Mouse (Mus musculus) heart, adult 9 months (tissue): ENCODE measurements around the gene Bche.

Experiments
- DNase-seq, 2 experiments: peaks; one replicate each; pipeline ENCODE4 v3.0.0; 2022; ENCODE audit warnings: low spot score in 2 of 2

Bche gene

DNA sequence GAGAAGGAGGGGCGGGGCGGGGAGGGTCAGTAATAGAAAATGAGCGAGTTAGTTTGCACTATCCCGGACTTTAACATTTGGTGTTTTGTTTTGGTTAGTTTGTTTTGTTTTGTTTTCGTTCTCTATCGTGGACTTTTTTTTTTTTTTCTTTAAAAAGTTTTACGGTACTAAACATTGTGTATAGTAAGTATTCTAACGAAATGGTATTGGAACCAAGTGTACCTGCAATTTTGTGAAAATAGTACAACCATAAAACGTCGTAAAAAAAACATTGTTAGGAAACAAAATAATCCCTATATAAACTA lies at the start of gene Bche:
Bche (minus strand) TSS at position 6 of the 305 bp plus-strand sequence.
- no peak for DNase-seq

DNA sequence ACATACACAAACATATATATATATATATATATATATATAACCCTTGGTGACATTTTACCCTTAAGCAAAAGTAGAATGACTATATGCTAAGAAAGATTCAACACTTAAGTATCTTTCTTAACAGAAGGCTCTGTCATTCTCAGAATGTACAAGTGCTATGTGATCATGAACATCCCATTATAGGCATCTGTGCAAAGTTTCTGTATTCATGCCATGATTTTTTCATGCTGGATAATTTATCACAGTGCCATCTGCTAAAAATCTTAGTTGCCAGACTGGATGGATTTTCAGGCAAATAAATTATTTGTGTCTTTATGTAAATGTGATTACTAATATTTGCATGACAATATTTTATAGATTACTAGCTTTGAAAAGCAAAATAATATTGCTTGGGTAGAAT lies 33.8 kb upstream of the Bche start:
- DNase-seq = no peak

DNA sequence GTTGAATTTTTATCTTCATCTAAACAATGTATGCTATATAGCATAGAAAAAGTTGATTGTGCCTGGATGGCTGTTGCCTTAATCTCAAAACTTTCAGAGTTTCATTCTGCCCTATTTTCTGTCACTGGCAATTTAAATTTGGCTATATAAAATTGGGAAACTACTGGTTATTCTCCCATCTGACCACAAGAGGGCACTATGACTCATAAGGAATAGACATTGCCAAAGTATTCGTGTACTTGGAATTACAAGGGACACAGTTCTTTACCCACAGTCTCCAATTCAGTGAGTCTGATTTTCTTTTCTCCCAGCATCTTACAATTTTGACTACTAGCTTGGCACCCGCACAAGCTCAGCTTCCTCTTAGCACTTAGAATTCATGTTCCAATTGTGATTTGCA lies 23.5 kb upstream of the Bche start:
- DNase-seq = no peak

DNA sequence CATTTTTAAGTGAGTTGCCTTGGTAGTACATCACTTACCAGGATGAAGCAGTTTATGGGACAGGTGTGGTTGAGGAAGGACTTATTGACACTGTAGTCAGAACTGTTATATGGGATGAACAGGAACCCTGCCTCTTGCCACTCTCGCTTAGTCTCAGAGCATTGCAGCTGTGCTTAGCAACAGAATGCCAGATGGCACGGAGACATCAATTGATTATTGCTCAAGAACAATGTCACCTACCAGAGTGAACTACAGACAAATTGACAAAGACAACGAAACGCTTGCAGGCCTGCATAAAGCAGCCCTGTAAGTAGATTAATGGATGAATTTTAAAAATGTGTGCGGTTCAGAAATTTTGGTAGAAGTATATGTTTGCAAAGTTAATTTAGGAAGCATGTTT lies 21.3 kb upstream of the Bche start:
- DNase-seq = no peak

DNA sequence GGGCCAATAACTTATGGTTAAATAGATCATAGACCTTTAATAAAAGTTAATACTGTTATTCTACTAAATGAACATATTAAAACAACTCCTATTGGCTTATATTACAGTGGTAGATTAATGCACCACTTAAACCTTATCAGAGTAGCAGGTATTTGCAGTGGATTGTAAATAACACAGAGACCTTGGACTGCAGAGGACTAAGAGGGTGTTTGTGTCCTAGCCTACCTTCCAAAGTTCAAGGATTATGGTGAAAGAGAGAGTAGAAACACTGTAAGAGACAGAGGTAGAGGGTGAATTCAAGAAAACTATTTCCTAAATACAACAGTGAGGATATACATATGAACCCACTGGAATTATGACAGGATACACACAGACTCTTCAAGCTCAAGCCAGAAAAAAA lies 17.5 kb upstream of the Bche start:
- DNase-seq = no peak

DNA sequence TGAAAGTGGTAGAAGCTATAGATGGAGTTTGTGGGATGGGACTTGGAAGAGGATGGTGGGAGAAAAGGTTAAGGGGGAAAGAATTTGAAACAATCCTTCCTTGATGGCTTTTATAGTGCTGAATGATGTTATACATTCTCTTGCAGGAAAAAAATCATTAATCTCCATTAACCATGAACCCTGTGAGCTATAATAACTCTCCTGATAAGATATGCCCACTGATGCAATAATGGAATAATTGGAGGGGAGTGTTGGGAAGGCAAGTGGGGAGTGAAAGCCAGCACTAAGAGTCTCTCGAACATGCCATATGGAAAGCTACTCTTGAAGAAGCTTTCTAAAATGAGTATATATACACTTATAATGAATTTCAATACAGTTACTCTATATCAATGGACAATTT lies 16.7 kb upstream of the Bche start:
- DNase-seq = no peak

DNA sequence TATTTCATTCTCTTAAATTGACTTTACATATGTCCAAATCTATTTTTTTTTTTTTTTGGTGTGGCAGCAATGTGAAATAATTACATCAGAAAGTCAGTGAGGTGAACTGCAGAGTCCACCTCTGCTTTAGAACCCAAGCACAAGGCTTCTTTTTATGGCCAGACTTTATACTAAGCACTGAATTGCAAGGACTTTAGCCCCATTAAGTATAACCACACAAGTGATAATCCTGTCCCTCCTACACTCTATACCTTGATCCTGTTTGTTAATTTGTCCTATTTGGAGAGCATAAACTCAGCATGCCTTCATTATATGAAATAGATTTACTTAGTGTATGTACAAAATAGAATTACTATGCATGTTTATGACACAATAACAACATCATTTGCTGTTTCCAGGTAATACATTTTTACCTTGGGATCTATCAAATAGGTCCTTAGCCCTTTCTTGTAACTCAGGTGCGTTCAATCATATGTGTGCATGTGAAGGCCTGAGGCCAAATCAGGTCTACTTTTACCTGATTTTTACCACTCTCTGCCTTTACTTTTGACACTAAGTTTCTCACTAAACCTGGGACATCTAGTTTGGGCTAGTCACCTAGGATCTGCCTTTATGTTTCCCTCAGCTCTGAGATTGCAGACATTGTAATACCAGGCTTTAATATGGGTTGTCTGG lies 9.5 kb upstream of the Bche start:
- DNase-seq = no peak

DNA sequence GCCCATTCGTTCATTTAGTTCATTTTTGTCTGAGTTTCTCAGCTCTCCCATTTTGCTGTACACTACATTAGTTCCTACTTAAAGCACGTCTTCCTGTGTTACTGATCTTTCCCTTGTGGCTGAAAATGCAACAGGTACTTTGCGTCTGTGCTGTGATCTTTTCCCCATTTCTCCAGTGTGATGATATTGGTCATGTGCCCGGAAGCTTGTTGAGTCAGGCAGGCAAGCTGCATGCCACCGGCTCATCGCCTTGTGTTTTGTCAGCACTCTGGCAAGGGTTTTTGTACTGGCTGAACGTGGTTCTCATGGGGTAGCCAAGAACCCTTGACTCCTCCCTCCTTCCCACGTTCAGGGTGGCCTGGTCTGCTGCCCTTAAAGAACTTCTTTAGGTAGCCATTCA lies 1.7 kb upstream of the Bche start:
- peak; percentile 5 to 12 for DNase-seq

DNA sequence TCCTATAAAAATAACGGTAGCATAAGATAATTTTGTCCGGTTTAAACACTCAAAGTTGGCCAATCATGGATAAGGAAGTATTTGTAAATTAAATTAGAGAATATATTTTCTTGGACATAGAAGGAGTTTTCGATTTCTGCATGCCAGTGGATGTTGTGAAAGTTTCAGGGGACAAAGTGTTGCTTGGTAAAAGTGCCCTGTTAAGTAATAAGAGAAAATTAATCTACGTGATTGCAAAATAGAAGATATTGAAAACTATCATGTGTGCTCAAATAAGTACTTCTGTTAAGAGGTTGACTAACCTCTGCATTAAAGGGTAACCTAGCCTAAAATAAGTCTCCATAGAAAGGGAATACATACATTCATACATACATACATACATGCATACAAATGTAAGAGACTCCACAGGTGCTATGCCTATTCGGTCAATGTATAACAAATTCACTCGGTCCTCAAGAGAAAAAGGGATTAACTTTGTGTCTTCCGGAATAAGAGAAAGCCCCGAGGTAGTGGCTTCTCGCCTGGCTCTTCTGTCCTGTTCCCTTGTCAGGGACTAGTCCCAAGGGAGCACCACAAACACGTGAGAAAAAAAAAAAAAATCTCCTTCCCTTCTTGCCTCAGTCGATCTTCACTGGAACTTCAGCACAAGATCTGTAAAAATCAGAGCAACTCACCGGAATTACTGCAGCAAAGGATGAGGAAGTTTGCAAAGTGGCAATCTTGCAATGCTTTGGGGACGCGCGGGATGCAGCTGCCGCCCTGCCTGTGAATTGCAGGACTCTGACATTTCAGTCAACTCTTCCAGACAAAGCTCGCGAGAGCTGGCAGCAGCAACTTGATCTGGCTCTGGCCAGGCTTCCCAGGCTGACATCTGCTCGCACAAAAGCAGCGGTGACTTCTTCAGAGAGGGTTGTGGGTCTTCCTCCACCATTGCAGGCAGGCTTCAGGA lies 480 bp downstream of the Bche start:
- peak; percentile 41 to 61 for DNase-seq

DNA sequence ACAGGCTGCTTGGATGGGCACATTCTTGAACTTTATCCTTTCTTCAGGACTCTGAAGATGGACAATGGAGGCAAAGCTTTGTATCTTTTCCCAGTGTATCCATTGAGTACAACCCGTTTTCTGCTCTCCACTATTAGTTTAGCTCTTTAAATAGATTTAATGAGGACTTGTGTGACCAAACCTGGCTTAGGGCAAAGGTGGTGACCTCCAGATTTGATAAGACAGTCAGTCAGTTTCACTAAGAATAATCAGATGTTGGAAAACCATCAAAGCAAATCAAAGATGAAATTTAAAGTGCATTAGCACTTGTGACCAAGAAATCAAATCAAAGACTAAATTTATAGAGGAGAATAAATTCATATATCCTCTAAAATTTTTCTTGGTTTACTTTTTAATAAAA lies 1.7 kb downstream of the Bche start:
- no peak for DNase-seq

DNA sequence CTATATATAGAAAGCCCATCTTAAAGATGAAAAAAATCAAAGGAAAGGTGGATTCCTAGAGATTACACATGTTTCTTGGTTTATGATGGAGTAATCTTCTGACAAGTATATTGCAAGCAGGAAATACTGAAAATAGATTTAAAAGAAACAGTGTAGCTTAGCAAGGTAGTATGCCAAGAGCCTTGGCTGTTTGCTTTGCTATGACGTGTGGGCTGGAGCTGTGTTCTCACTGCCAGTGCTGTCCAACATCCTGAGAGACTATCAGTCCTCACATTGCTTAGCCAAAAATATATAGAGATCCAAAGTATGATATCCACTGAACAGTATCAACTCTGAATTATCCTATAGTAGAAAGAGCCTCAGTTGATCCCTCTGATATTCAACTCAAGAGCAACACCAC lies 9.3 kb downstream of the Bche start:
- no peak for DNase-seq

DNA sequence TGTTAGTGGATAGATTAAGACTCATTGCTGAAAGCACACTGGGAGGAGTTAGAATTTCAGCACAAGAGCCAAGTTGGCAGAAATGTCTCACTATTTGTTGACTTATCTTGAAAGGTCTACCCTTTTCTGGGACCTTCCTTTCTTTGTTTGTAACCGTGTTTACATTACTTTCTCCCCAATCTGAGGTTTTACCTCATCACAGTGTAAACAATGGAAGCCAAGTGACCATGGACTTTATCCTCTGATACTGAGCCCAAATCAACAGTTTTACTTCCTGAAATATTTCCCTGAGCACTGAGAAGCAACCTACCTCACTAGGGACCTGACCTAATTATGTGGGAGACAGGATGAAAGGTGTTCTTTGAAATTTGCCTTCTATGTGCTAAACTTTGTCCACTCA lies 34.9 kb downstream of the Bche start:
- DNase-seq = no peak

DNA sequence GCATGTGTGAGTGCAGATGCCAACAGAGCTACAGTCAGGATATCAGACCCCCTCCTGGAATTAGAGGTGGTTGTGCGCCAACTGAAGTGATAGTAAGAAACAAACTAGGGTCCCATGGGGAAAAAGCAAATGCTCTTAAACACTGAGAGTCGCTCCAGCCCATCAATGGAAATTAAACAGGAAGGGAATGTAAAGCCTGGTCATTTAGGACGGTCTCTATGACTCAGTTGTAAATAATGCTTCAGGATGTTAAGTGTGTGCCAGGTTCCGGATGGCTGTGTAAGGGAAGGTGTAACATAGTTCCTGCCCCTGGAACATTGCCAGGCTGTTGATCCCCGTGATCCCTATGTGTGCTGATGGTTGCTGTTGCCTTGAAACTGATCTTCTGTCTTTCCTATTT lies 40.0 kb downstream of the Bche start:
- DNase-seq = no peak

DNA sequence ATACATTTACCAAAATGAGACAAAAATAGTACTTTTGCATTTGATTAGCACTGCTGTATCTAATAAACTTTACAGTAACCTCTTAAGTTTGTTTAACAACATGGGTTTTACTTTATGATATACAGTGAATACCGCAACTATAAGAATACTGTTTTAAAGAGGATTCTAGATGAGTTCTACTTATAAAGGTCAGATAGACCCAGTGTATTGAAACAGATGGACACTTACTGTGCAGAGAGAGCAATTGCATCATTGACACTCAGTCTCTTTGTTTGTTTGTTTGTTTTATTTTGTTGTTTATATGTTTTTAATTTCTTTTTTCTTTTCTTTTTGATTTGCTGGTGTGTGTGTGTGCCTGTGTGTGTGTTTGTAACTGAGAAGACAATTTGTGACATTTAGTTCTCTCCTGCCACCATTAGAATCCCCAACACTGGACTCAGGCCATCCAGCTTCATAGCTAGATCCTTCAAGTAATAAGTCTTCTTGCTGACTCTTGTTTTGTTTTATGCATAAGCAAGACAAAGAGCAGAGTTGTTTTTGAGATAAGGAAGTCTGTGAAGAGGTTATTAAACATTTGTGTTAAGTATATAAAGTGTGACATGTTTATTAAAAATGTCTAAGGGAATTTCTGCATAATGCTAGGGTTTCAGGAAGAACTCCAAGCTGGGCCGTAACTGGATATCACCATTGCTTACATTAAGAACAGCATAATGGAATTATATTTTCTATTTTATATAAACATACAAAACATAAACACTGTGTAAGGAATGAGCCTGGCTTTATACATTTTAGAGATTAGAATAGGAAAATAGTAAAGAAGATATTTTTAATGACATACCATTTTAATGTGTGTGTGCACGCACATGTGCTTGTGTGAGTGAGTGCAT lies 40.7 kb downstream of the Bche start:
- no peak for DNase-seq

DNA sequence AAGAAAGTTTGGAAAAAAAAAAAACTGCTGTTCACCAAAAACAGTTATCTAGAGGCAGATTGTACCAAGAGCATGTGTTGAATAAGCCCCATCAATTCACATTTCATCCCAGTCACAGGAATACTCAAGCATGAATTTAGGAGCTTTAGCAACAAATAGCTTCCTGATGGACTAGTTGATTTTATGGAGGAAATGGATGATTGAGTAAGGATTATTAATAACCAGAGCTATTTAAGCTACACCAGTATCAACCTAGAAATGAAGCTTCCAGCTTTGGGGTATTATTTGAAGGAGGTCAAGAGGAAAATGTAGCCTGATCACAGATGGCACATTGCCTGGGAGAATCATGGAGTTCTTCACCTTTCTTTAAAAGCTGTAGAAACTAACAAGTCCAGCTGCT lies 57.9 kb downstream of the Bche start:
- DNase-seq = no peak

DNA sequence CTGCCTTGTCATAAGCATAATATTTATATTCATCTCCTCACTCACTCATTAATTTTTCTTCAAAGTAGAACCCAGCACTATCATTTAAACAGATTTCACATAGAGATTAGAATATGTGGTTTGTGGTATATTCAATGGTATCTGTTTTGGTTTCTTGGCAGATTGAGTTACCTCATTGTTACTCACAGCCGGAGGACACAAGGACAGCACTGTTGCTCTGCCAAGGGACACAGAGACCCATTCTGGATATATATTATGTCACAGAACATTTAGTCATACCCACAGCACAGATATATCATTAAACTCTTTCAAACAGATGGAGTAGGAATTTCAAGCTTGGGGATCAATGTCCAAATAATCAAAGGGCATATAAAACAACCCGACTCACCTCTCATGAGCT lies 61.2 kb downstream of the Bche start:
- DNase-seq = no peak

DNA sequence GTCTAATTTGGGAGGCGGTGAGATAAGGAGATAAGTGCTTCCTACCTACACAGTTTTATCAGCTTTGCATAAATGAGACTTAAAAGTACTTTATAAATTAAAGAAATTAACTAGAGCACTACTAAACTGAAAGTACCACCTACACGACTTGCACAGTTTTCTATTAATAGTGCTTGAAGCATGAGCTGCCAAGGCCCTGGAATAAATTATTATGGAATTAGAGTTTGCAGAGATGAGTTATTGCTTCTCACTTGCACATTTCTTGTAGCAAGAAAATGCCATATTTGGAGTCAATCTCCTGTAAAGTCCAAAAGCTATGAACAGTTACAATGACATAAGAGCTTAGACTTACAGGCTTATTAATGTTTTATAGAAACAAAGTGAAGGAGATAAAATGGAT lies 96.8 kb downstream of the Bche start:
- DNase-seq = no peak

DNA sequence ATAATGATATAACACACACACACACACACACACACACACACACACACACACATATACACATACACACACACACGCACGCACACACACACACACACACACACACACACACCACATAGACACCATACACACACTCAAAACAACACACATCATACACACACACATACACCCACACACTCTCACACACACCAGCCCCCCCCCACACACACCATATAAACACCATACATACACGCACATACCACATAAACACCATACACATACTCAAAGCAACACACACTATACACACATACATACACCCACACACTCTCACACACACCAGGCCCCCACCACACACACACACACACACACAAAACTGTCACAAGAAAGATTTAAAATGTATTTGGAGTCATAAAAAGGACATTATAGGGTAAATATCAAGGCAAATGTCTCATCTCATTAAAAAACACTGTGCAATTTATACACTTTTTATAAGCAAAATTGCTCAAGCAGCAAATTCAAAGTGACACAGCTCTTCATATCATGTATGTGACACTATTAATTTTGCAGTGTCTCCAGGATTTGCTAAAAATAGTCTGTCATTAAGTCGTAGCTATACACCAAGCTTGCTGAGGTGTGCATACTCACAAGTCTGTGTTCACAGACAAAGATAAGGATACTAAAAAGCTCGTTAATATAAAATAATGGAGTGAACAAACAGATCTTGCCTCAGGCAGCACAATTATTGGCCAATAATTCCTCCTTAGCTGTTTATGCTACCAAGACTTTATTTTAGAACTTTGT lies 116.3 kb downstream of the Bche start:
- no peak for DNase-seq
